Comparison of ENCODE assay signal across 15 mouse cellular contexts in the genomic region with DNA sequence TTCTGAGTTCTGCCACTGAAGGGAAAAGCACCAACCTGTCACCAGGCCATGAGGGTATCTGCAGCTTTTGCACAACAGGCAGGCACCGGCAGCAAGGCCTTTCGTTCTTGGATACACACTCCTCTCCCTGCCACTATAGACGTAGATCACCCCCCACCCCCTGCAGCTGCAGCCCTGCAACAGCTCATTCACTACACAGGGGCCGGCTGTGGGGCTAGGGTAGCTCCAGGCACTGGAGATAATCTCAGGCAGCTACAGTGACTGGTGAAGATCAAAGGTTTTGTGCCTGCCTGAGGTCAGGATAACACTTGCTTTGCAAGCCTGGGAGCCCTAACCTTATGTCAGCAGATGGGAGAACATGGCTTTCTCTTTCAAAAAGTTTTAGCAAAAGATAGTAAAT.
DNase-seq lines count a peak whose midpoint lies in the region; ATAC-seq and TF ChIP-seq lines count a peak whose summit lies in the region.
"Had no signal": no experiment of that assay in that cellular context is flagged by ENCODE, and none has a peak within 500 bp of the region (broad histone marks: within the 10 kb centered on the region; RNA-seq: fewer than 3 reads in every experiment).

No protein-coding gene starts in this region.

- no peak for TF ChIP-seq CTCF in left cerebral cortex, adult 2 months (IDR thresholded peaks at IDR 0.05)

- WGBS in forebrain, embryonic 10.5 days, result 2% methylated on average over 4 of the region's 4 CpGs
- WGBS in forebrain, embryonic 13.5 days, result under 1% methylated on average over 4 of the region's 4 CpGs
- WGBS in hindbrain, embryonic 12.5 days, result 3% methylated on average over 4 of the region's 4 CpGs
- 5% methylated on average over 4 of the region's 4 CpGs for WGBS in hindbrain, embryonic 16.5 days
- WGBS in midbrain, embryonic 12.5 days, result 0% methylated on average over 4 of the region's 4 CpGs
- 13% methylated on average over 4 of the region's 4 CpGs for WGBS in kidney, embryonic 16.5 days

- H3K4me1 ChIP-seq in forebrain, embryonic 10.5 days, result peaks cover 18% of the 10 kb centered on the region
- H3K4me1 ChIP-seq in forebrain, embryonic 13.5 days, result peaks cover 8% of the 10 kb centered on the region
- H3K4me1 ChIP-seq in hindbrain, embryonic 12.5 days, result peaks cover 7% of the 10 kb centered on the region
- H3K4me1 ChIP-seq in hindbrain, embryonic 16.5 days (ENCODE audit: control insufficient read depth, insufficient read depth, low read depth, low read length), result no peaks in the 10 kb centered on the region
- peaks cover 9% of the 10 kb centered on the region; the same call in 1 of the 2 replicates for H3K4me1 ChIP-seq in midbrain, embryonic 12.5 days
- peaks cover 13% of the 10 kb centered on the region for H3K4me1 ChIP-seq in kidney, embryonic 16.5 days (ENCODE audit: insufficient read depth, low read length)

- H3K27ac ChIP-seq in forebrain, embryonic 10.5 days, result no peak overlapping the region
- no peak overlapping the region for H3K27ac ChIP-seq in forebrain, embryonic 13.5 days
- no peak overlapping the region for H3K27ac ChIP-seq in hindbrain, embryonic 12.5 days
- H3K27ac ChIP-seq in hindbrain, embryonic 16.5 days (ENCODE audit: low read depth, low read length), result no peak overlapping the region
- H3K27ac ChIP-seq in midbrain, embryonic 12.5 days (replicated peaks), result no peak overlapping the region
- H3K27ac ChIP-seq in left cerebral cortex, adult 2 months, result no peak overlapping the region
- no peak overlapping the region for H3K27ac ChIP-seq in kidney, embryonic 16.5 days (ENCODE audit: low read length)
- H3K27ac ChIP-seq: embryonic facial prominence, embryonic 13.5 days had no signal

- DNase-seq in forebrain, embryonic 10.5 days (ENCODE audit: extremely low spot score, low spot score), result peak; percentile 40
- DNase-seq in embryo, embryonic 9.5 days (ENCODE audit: extremely low spot score), result peak; percentile 61
- DNase-seq in left cerebral cortex, adult 2 months (ENCODE audit: extremely low spot score in 1 of 2, low spot score in 2 of 2), result no peak
- DNase-seq: adrenal gland, postnatal 25 days; cerebellum, adult 11 months; heart, adult 11 months; kidney, adult 8-10 months; spleen, adult 18-20 months had no signal

- H3K27me3 ChIP-seq in forebrain, embryonic 10.5 days (ENCODE audit: poor library complexity, severe bottlenecking), result peaks cover 7% of the 10 kb centered on the region; the same call in 1 of the 2 replicates
- H3K27me3 ChIP-seq in forebrain, embryonic 13.5 days, result no peaks in the 10 kb centered on the region
- no peaks in the 10 kb centered on the region for H3K27me3 ChIP-seq in hindbrain, embryonic 12.5 days
- no peaks in the 10 kb centered on the region for H3K27me3 ChIP-seq in hindbrain, embryonic 16.5 days (replicated peaks; ENCODE audit: control insufficient read depth, insufficient read depth, low read length)
- no peaks in the 10 kb centered on the region for H3K27me3 ChIP-seq in midbrain, embryonic 12.5 days
- no peaks in the 10 kb centered on the region for H3K27me3 ChIP-seq in kidney, embryonic 16.5 days (ENCODE audit: insufficient read depth, low read length)

- H3K9me3 ChIP-seq in forebrain, embryonic 10.5 days, result no peaks in the 10 kb centered on the region
- H3K9me3 ChIP-seq in forebrain, embryonic 13.5 days (replicated peaks), result no peaks in the 10 kb centered on the region
- no peaks in the 10 kb centered on the region for H3K9me3 ChIP-seq in hindbrain, embryonic 12.5 days (replicated peaks)
- no peaks in the 10 kb centered on the region for H3K9me3 ChIP-seq in hindbrain, embryonic 16.5 days (ENCODE audit: control insufficient read depth, low read length)
- H3K9me3 ChIP-seq in midbrain, embryonic 12.5 days, result no peaks in the 10 kb centered on the region
- H3K9me3 ChIP-seq in kidney, embryonic 16.5 days (ENCODE audit: low read length), result no peaks in the 10 kb centered on the region
- H3K9me3 ChIP-seq: embryonic facial prominence, embryonic 13.5 days had no signal

- H3K4me3 ChIP-seq in forebrain, embryonic 10.5 days, result no peak overlapping the region
- H3K4me3 ChIP-seq in forebrain, embryonic 13.5 days, result no peak overlapping the region
- no peak overlapping the region for H3K4me3 ChIP-seq in hindbrain, embryonic 12.5 days
- H3K4me3 ChIP-seq in hindbrain, embryonic 16.5 days (ENCODE audit: low read length), result no peak overlapping the region
- no peak overlapping the region for H3K4me3 ChIP-seq in midbrain, embryonic 12.5 days
- no peak overlapping the region for H3K4me3 ChIP-seq in left cerebral cortex, adult 2 months
- H3K4me3 ChIP-seq in kidney, embryonic 16.5 days (ENCODE audit: low read length), result no peak overlapping the region
- H3K4me3 ChIP-seq: embryonic facial prominence, embryonic 13.5 days; myocyte had no signal

- no peak overlapping the region for H3K4me2 ChIP-seq in forebrain, embryonic 13.5 days
- no peak overlapping the region for H3K4me2 ChIP-seq in hindbrain, embryonic 12.5 days (replicated peaks)
- H3K4me2 ChIP-seq in hindbrain, embryonic 16.5 days (ENCODE audit: low read length), result no peak overlapping the region
- H3K4me2 ChIP-seq in midbrain, embryonic 12.5 days (replicated peaks), result no peak overlapping the region
- H3K4me2 ChIP-seq in kidney, embryonic 16.5 days (replicated peaks; ENCODE audit: low read depth, low read length), result no peak overlapping the region
- H3K4me2 ChIP-seq: embryonic facial prominence, embryonic 13.5 days had no signal

- no peaks in the 10 kb centered on the region for H3K36me3 ChIP-seq in forebrain, embryonic 10.5 days (replicated peaks)
- no peaks in the 10 kb centered on the region for H3K36me3 ChIP-seq in forebrain, embryonic 13.5 days (ENCODE audit: poor library complexity, severe bottlenecking)
- no peaks in the 10 kb centered on the region for H3K36me3 ChIP-seq in hindbrain, embryonic 12.5 days
- no peaks in the 10 kb centered on the region for H3K36me3 ChIP-seq in hindbrain, embryonic 16.5 days (ENCODE audit: control insufficient read depth, insufficient read depth, low read length)
- H3K36me3 ChIP-seq in midbrain, embryonic 12.5 days, result no peaks in the 10 kb centered on the region
- H3K36me3 ChIP-seq in kidney, embryonic 16.5 days (ENCODE audit: insufficient read depth, low read length), result no peaks in the 10 kb centered on the region
- H3K36me3 ChIP-seq: embryonic facial prominence, embryonic 13.5 days had no signal

- intact Hi-C loops in left cerebral cortex, adult 2 months (cut with DNase I), result no loop called here

- H3K9ac ChIP-seq in forebrain, embryonic 13.5 days, result no peak overlapping the region
- no peak overlapping the region for H3K9ac ChIP-seq in hindbrain, embryonic 12.5 days
- no peak overlapping the region for H3K9ac ChIP-seq in hindbrain, embryonic 16.5 days (ENCODE audit: low read depth, low read length)
- no peak overlapping the region for H3K9ac ChIP-seq in midbrain, embryonic 12.5 days (replicated peaks)
- H3K9ac ChIP-seq in kidney, embryonic 16.5 days (replicated peaks; ENCODE audit: low read length), result no peak overlapping the region
- H3K9ac ChIP-seq: embryonic facial prominence, embryonic 13.5 days had no signal

- no peak; the same call in 1 of the 2 replicates for ATAC-seq in forebrain, embryonic 13.5 days
- peak; percentile 16; the same call in 1 of the 2 replicates for ATAC-seq in hindbrain, embryonic 12.5 days (ENCODE audit: low FRiP score)
- no peak for ATAC-seq in hindbrain, embryonic 16.5 days
- ATAC-seq in midbrain, embryonic 12.5 days (ENCODE audit: low FRiP score, low read depth), result peak; percentile 88
- no peak for ATAC-seq in kidney, embryonic 16.5 days (ENCODE audit: low FRiP score, low TSS enrichment)

Comparison
In these comparisons a context has a peak if more than half of its experiments do, and no peak if none do; other contexts are left out.
1. ATAC-seq: peak in hindbrain, embryonic 12.5 days (single experiment) and midbrain, embryonic 12.5 days (single experiment); none in forebrain, embryonic 13.5 days (single experiment), hindbrain, embryonic 16.5 days (single experiment) and kidney, embryonic 16.5 days (single experiment).
2. DNase-seq: peak in forebrain, embryonic 10.5 days (single experiment) and embryo, embryonic 9.5 days (single experiment); none in left cerebral cortex, adult 2 months (0 of 2).